Mouse (Mus musculus) brain, adult 2 months (tissue): Measurements from ENCODE around the gene Dus2.
A peak's percentile ranks its signal among the peaks of the same experiment; 100 is the strongest.
"Not testable (repeated sequence)": the region's sequence is repeated elsewhere in the genome, so short reads cannot be mapped to it uniquely, and the experiment has no call there.

Experiments used
- DNase-seq: peaks from one replicate; pipeline ENCODE4 v3.0.0; 2011; ENCODE audit warnings: low read depth, low spot score

The Dus2 gene

DNA sequence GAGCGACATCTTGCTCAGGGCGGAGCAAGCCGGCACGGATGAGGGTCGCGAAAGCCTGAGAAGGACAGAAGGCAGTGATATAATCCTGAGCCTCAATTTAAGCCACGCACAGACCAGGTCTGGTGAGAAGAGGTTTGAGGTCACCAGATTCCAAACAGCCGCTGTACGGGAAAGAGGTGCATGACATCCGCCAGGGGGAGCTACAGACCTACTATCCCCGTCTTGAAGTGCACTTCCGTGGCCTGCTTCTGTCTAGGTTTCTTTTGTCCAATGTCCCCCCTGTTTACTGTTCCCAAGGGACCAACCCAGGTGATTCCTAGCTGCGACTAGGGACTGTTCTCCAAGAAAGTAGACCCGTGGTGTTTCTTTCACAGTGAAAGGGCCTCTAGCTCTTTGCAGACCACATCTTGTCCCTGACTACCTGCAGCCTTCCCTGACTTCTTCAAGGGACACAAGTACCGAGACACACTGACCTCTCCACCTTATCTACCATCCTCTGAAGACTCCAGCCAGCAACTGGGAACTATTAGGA is at the start of gene Dus2:
Gene Dus2 (plus strand): TSS at position 482 of the 532 bp plus-strand sequence.
- peak; percentile 91 for DNase-seq

DNA sequence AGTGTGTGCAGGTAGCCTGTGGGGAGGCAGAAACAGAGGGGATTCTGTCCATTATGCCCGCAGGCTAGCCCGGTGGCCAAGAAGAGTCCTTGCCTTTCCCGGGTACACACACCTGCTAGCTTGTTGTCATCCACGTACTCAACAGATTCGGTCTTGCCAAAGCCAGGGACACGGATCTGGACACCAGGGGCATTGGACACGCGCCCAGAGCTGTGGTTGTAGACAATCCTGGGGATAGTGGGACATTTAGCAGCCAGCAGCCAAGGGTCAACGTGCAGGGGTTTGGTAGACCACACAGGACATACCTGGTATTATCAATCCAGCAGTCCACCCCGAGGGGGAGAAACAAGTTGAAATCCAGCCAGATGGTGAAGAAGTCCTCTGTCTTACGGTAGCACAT is 49.1 kb upstream of the Dus2 start:
- DNase-seq: no peak

DNA sequence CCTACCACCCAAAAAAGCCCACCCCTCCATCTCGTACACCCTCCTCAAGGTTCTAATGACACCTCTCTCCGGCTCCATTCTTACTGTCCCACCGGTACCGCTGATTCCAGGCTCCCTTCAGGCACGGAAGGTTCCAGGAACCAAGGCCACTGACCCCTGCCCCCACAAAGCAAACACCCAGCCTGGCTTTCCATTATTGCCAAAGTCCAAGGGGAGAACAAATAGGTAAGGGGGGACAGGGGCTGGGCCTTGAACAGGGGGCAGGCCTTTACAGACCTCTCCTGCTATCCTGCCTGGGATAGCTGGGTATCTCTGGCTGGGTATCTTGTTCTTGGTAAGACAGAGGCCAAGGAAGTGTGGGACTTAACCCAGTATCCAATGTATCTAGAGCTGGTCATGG is 48.6 kb upstream of the Dus2 start:
- DNase-seq: no peak

DNA sequence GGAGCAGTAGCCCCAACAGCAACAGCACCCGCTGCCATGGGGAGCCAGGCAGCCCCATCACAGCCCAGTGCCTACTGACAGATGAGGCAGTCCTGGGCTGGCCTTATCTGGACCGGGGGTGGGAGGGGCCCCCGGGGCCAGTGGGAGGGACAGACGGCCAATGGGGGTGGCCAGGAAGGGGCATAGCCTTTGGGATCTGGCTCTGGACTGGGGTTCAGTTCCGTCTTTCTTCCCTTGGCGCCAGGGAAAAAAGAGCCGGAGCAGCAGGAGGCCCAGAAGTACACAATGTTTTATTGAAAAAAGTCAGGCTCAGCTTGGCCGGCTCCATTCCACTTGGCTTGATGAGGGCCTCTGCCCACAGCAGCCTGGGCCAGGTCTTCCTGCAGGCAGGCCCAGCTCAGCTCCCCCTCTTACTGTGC is 47.8 kb upstream of the Dus2 start, which contains the start of gene Lcat:
Gene Lcat (minus strand): TSS at position 62 of the 419 bp plus-strand sequence.
- DNase-seq: peak; percentile 41

DNA sequence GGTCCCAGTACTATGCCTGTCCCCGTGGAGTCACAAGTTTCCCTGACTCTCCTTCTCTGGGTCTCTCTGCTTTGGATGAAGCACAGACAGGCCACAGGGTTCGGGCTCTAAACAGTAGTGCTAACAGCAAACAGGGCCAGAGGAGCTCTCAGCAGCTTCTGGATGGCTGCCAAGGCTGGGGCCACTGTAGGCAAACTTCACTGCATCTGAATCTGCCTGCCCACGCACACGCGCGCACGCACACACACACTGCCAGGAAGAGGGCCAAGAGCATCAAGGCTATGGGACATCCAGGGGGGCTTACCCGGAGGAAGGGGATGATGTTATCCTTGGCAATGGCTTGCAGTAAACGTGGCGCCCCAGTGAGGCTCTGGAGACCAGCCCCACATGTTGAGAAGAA is 41.8 kb upstream of the Dus2 start:
- peak; percentile 70 for DNase-seq

DNA sequence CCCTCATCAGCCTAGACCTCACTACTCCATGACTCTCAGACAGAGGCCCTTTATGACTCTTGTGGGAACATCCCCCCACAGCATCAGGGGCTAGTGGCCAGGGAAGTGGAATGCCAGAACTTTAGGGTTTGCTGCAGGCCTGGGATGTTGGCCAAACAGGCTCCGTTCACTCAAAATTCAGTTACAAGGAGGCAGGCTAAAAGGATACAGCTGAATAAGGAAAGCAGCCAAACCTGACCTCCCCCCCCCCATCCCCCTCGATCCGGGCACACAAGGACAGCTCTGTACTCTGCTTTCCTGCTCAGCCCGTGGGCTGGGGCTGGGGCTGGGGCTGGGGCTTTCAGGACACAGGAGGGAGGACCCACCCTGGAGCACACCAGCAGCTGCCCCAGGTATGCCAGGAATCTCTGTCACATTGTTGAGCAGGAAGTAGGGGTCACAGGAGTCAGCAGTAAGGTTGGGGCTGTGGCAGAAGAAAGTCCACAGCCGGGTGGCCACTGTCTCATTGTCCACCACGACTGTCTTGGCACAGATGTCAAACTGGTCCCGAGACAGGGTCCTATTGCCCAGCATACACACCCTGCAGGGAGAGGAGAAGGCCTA is 40.0 kb upstream of the Dus2 start:
- peak; percentile 72 for DNase-seq

DNA sequence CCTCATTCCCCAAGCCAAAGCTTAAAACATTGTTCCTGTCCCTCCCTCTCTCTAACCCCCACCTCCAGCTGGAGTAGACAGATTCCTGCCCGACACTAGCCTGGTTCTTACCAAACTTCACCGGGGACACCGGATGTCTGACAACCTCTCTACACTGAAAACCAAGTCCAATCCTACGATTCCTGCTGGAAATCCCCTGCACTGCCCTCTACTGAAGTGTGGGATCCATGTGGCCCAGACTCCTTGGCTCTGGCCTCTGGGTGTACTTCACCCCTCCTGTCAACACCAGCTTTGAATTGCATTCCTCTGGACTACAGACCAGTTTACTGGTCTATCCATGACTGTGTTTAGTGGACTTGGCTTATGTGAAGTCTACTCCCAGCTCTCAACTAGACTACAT is 34.6 kb upstream of the Dus2 start:
- DNase-seq: no peak

DNA sequence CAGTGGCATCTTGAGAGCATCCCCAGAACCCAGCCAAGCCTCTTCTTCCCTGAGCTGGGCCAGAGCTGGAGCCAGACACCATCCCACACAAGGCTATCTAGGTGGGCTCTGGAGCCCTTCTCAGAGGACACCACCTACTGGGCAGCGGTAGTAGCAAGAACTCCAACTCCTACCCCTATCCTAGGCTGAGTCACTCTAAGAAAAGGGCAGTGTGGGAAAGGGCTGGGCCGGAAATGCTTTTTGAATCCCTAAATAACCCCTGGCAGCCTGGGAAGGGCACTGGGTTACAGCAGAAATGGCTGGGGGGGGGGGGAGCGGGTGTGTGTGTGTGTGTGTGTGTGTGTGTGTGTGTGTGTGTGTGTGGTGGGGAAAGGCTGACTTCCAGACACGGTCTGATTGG is 33.3 kb upstream of the Dus2 start:
- no peak for DNase-seq

DNA sequence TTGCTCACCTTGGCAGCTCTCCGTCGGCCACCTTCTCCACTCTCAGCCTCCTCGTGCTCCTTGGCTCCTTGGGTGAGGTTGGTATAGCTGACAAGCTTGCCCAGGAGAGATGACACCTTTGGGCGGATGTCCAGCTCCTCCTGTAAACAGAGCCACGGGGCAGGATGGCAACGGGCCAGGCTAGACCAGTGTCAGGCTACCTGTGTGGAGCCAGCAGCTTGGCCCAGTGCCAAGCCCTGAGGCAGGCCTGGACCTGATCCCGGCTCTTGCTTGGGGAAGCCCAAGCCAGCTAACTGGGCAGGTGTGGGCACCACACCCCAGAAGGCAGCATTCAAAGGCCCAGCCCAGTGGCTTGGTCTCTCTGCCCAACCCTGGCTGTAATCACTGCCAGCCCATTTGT is 31.8 kb upstream of the Dus2 start:
- peak; percentile 76 for DNase-seq

DNA sequence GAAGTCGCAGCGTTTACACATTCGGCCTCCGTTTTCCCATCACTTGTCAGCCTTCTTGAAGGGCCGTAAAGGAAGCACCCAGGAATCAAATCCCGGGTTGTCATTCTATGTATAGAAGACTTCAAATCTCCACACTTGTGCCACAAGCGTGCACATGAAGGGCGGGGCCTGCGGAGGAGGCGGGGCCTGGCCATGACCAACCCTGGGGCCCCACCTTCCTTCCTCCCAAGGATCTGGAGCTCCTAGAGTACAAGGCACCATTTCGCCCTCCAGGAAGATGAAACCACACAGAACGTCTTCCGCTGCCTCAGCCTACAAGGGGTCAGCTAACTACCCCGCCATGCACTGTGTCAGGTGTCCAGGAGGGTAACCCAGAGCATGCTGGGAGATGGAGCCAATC is 30.0 kb upstream of the Dus2 start:
- DNase-seq: no peak

DNA sequence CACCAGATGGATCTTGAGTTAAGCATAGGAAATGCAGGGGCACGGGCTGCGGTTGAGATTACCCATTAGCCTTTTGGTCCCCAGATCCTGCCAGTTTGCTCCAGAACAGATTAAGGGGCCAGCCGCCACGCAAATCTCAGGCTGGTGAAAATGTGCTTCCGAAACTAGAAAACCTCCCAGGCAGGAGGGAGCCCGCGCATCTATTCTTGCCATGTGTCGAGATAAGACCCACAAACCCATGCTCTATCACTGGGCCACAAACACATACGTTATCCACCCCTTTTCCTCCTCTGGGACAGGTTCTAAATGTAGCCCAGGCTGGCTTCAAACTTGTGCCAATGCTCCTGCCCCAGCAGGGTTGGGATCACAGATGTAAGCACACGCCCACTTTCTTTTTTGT is 29.6 kb upstream of the Dus2 start:
- no peak for DNase-seq

DNA sequence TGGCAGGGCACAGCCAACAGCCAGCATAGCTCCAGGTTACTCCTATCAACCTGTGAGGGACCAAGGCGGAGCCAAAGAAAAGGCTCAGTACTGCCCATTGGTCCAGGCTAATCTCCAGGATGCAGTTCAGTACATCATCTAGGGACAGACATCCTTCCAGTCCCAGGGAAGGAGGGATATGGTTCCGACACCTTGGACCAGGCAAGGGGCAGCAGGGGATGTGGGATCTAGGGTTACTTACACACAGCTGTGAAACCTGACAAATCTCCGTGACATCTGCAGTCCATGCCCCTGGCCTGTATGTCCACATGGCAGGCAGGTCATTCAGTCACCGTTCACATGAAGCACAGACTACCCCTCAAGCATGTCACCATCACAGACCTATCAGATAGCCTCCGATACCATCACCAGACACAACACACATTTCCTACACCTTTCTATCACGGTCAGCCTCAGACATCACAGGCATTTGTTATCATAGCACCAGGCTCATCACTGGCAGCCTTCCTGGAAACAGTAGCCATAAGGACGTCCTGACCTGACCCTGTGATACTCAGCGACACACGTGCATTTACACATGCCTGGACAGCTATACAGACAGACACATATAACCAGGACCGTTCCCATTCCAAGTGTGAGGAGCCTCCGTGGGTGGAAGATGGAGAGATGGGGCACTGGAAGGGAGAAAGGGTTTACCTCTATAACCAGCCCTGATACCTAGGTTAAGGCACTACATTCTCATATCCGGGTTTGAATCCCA is 26.5 kb upstream of the Dus2 start:
- no peak for DNase-seq

DNA sequence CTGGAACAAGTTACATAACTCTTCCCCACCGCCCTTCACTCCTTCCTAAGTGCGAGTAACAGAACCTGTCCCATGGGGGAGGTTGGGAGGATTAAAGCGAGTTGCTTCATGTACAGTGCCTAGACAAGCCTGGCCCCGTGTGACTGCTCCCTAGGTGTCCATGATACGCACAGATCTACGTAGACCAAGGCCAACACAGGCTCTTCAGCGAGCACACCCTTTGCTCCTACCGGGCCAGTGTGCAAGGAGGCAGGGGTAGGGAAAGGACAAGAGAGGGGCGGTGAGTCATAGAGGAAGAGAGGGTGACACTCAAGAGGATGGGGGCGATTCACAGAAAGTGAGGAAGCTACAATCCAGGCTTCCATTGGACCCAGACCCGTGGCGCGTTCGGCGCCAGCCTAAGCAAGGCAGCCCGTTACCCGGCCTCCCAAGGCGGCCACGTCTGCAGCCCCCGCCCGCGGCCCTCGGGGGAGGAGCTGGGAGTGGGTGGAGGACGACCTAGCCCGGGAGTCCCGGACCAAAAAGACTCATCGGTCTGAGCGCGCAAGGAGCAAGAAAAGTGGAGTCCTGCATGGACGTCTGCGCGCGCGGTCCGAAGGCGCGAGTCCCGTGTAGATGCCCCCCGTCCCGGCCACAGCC is 25.8 kb upstream of the Dus2 start:
- DNase-seq: peak; percentile 13

DNA sequence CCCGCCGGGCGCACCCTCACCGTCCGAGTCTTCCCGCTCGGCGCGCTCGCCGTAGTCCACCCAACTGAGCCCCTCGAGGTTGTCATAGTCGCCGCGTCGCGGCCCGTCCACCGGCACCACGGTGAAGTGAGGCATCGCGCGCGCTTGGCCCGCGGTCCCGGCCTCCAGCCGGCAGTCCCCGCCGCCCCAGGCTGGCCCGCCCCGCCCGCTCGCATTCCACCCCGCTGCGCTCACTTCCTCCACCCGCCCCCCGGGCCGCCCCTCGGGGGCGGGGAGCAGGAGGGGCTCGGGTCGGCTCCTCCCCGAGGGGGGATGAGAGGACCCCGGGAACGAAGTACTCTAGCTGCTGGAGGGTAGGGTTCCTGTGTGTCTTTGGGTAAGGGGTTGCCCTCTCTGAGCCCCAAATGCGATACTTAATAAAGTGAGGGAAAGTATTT is 25.2 kb upstream of the Dus2 start, which contains the start of gene Slc12a4:
Gene Slc12a4 (minus strand): TSS at position 193 of the 437 bp plus-strand sequence.
- DNase-seq: peak; percentile 28

DNA sequence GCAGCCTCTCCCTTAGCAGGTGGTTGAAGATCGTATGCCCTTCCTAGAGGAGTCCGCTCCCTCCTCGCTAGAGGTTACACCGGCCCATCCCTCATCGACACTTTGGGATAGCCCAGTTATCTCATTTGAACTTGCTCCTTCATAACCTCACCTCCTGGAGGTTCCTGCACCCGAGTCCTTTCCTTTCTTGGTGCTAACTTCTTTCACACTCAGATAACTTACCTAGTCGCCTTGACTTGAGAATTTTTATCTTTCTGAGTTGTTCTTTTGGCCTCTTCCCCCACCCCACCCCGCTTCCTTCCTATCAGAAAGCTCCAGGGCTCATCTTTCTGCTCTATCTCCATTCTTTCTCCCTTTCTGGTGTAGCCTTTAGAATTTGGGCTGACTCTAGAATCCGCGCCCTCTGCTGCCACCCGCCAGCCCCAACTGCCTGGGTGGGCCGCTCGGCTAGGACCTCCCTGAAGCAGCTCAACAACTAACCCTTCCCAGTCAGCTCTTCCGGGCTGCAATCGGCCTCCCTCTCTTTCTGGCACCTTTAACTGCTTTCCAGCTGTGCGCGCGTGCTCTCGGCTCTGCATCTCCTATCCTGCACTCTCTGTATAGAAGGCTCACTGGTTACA is 24.3 kb upstream of the Dus2 start:
- no peak for DNase-seq

DNA sequence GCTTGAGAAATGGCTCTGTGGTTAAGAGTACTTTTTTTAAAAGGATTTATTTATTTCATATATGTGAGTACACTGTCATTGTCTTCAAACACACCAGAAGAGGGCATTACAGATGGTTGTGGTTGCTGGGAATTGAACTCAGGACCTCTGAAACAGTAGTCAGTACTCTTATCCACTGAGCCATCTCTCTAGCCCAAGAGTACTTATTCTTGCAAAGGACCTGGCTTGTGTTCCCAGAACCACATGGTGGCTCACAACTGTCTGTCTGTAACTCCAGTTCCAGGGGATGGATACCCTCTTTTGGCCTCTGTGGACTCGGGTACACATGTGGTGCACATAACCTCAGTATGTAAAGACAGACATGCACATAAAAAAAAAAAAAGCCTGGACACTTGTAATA is 21.8 kb upstream of the Dus2 start:
- DNase-seq: no peak

DNA sequence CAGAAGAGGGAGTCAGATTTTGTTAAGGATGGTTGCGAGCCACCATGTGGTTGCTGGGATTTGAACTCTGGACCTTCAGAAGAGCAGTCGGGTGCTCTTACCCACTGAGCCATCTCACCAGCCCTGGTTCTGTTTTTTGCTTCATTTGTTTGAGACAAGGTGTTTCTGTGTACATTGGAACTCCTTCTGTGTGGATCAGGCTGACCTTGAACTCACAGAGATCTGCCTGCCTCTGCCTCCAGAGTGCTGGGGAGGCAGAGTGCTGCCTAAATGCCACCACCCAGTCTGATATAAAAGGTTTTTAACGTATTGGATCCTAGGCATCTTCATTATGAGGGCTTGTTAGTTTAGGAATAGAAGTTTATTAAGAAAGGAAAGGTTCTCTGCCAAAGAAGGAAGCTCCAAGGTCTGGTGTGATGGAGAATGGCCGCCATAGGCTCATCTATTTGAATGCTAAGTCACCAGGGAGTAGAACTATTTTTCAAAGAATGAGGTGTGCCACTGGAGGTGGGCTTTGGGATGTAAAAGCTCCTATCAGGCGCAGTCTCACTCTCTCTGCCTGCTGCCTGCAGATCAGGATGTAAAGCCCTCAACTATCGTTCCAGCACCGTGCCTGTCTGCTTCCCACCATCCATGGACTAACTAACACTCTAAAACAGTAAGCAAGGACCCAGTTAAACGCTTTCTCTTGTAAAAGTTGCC is 20.0 kb upstream of the Dus2 start:
- DNase-seq: no peak

DNA sequence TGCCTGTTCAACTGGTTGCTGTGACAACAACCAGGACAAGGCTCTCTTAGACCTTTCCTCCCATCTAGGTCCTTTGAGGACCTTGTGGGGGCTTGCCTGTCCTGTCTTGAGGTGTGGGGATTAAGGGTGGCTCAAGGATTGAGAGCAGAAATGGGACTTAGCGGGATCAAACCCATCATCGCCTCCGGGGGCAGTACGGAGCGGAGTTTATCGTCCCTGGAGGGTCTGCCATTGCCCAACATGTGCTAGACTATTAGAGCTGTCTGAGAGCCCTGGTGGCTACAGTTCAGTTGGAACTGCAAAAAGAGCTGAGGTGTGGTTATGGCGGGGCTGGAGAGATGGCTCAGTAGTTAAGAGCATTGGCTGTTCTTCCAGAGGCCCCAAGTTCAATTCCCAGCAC is 15.8 kb upstream of the Dus2 start:
- DNase-seq: no peak

DNA sequence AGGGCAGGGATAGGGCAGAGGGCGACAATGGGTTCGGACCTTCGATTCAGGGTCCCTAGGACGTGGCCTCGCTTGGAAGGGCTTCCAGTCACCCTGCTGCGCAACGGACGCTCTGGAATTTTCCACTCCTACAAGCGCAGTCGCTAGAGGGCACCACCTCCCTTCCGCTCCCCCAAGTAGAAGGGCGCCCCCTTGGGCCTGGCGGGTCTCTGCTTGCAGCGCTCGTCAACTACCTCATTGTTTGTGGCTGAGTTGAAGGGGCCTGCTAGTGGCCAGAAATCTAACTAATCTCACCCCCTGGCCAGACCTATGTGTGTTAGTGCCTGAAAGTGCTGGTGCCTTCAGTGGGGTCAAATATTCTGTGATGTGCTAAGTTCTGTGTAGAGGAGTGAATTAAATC is 11.8 kb upstream of the Dus2 start, which contains the start of gene Dpep3:
Gene Dpep3 (minus strand): TSS at position 105 of the 400 bp plus-strand sequence.
- no peak for DNase-seq

DNA sequence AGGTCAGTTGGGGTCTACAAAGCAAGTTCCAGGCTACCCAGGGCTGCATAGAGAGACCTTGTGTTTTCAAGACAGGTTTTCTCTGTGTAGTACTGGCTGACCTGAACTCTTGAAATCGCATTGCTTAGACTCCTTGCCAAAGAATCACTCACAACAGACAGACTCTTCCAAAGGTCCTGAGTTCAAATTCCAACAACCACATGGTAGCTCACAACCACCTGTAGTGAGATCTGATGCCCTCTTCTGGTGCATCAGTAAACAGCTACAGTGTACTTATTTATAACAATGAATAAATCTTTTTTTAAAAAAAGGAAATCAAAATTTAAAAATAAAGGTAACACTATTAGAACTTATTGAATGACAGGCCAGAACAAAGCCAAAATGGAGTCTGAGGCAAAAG is 10.0 kb upstream of the Dus2 start:
- DNase-seq: no peak

DNA sequence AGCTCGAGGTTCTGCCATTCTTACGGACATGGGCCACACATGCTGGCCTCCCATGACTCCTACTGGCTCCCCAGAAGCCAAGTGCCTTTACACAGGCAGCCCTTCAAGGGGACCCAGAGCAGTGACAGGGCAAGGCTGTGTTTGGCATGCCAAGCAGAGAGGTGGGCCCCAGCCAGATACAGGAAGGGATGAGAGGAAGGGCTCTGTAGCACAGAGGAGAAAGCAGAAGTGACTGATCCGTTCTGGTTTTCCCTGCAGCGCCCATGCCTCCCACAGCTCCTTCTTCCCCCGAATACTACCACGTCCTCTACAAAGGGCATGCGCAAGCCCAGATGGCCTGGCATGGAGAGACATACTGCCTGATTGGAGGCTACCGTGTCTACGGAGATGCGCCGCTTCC is 7.7 kb upstream of the Dus2 start:
- DNase-seq: not testable (repeated sequence)
